Mouse (Mus musculus) liver, embryonic 13.5 days (tissue): ENCODE data around the gene Furin. TPM values are rescaled to one million over a fixed set of nuclear protein-coding genes. Genes with fewer than 3 reads are reported as not detected.

Source experiments
- ATAC-seq: fragments of 200-750 bp; cut with Nextera tagmentation; 2 replicates; pipeline ENCODE4 v1.8.0; 2017; ENCODE audit warnings: low read depth, mild to moderate bottlenecking, moderate number of reproducible peaks, moderate library complexity
- DNase-seq: peaks from one replicate; pipeline ENCODE4 v3.0.0; 2022
- H3K27ac ChIP-seq: fragments of 300-500 bp; sonication (generic); 2 replicates; pipeline ENCODE4 v1.5.1; 2015; ENCODE audit warnings: moderate library complexity, mild to moderate bottlenecking, inconsistent platforms
- H3K27me3 ChIP-seq: fragments of 300-500 bp; sonication (generic); 2 replicates; pipeline ENCODE4 v1.6.1; 2015; ENCODE audit warnings: mild to moderate bottlenecking, inconsistent platforms
- H3K36me3 ChIP-seq: fragments of 300-500 bp; sonication (generic); 2 replicates; pipeline ENCODE4 v1.6.1; 2015; ENCODE audit warnings: mild to moderate bottlenecking, inconsistent platforms
- H3K4me1 ChIP-seq: fragments of 300-500 bp; sonication (generic); replicated peaks from 2 replicates; pipeline ENCODE4 v1.6.1; 2015; ENCODE audit warnings: inconsistent platforms
- H3K4me2 ChIP-seq: fragments of 300-500 bp; sonication (generic); 2 replicates; pipeline ENCODE4 v1.6.1; 2015; ENCODE audit warnings: inconsistent platforms, mild to moderate bottlenecking, moderate library complexity
- H3K4me3 ChIP-seq: fragments of 300-500 bp; sonication (generic); replicated peaks from 2 replicates; pipeline ENCODE4 v1.5.1; 2015; ENCODE audit warnings: mild to moderate bottlenecking, inconsistent platforms
- H3K9ac ChIP-seq: fragments of 300-500 bp; sonication (generic); 2 replicates; pipeline ENCODE4 v1.6.1; 2015; ENCODE audit warnings: mild to moderate bottlenecking, inconsistent platforms
- H3K9me3 ChIP-seq: fragments of 300-500 bp; sonication (generic); replicated peaks from 2 replicates; pipeline ENCODE4 v1.6.1; 2016; ENCODE audit warnings: inconsistent platforms
- WGBS: fragments of 180-500 bp; shearing (Covaris S2); methylation state at CpG from one replicate; pipeline ENCODE4 v1.1.7; 2015; ENCODE audit not compliant: insufficient replicate concordance; 5-methylcytosine and 5-hydroxymethylcytosine counted together
- polyA plus RNA-seq: library from polyadenylated mRNA; unstranded; fragments of >200 nt; fragmentation: Nextera tagmentation; extraction: Ambion mirVana; gene quantifications from 2 replicates; pipeline ENCODE4 v1.2.1, GENCODE M21; 2015

The Furin gene
- polyA plus RNA-seq, 1 experiment from 2014 or later, result 3.8 TPM

GRCm38 (mm10) chr7:80371041-80371751 lies 34.0 kb downstream of the Furin start, which contains the start of gene Man2a2:
Man2a2 (minus strand) TSS chr7:80371375.
- H3K4me1 ChIP-seq, result peaks cover 39% of the 10 kb centered on the region
- no peaks in the 10 kb centered on the region for H3K9me3 ChIP-seq
- H3K4me3 ChIP-seq, result peak within 1 kb of the TSS; percentile 73
- H3K27ac ChIP-seq, result peak within 1 kb of the TSS; percentile 19
- peaks cover 39% of the 10 kb centered on the region for H3K27me3 ChIP-seq
- peak; percentile 42 for DNase-seq
- WGBS, result under 1% methylated on average over 85 of the region's 86 CpGs
- peak; percentile 62 for ATAC-seq
- H3K9ac ChIP-seq, result peak within 1 kb of the TSS; percentile 76
- peak within 1 kb of the TSS; percentile 94 for H3K4me2 ChIP-seq
- H3K36me3 ChIP-seq, result peaks cover 14% of the 10 kb centered on the region

DNA sequence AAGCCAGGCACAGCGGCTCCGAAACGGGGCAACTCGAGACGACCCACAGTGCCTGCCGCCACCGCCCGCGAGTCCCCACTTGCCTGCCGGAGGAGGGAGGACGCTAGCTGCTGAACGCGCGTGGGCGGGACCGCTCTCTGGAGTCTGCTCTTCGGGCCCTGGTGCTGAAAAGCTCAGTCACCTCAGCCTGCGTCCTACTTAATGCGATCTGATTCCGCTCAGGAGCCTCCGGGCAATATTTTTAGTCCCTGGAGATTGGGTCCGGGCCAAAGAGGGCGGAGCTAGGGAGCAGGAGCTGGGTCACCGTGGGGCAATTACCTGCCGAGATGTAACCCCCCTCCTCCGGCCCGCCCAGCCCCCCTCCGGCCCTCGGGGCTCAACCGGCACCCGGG lies 34.6 kb downstream of the Furin start:
- Histone ChIP-seq H3K4me2 (peak overlapping the region; percentile 94), H3K9me3 (no peaks in the 10 kb centered on the region), H3K9ac (peak overlapping the region; percentile 76), H3K27me3 (peaks cover 39% of the 10 kb centered on the region), H3K36me3 (peaks cover 14% of the 10 kb centered on the region), H3K4me1 (peaks cover 39% of the 10 kb centered on the region), H3K27ac (peak overlapping the region; percentile 19), H3K4me3 (peak overlapping the region; percentile 73)
- DNase-seq, result peak; percentile 43
- WGBS, result 1% methylated on average over 27 of the region's 31 CpGs
- peak; percentile 42 for ATAC-seq

- peak overlapping the region; percentile 94 for H3K4me2 ChIP-seq
- H3K27ac ChIP-seq, result peak overlapping the region; percentile 19; the same call in 1 of the 2 replicates
- H3K27me3 ChIP-seq, result peaks cover 39% of the 10 kb centered on the region
- H3K4me3 ChIP-seq, result peak overlapping the region; percentile 73
- no peak for DNase-seq
- peaks cover 14% of the 10 kb centered on the region for H3K36me3 ChIP-seq
- H3K4me1 ChIP-seq, result peaks cover 34% of the 10 kb centered on the region
- H3K9me3 ChIP-seq, result no peaks in the 10 kb centered on the region
- ATAC-seq, result no peak
- WGBS, result 41% methylated on average over 4 of the region's 4 CpGs
- H3K9ac ChIP-seq, result peak overlapping the region; percentile 76
Observed at GRCm38 (mm10) chr7:80369967-80370431, 35.2 kb downstream of the Furin start.

DNA sequence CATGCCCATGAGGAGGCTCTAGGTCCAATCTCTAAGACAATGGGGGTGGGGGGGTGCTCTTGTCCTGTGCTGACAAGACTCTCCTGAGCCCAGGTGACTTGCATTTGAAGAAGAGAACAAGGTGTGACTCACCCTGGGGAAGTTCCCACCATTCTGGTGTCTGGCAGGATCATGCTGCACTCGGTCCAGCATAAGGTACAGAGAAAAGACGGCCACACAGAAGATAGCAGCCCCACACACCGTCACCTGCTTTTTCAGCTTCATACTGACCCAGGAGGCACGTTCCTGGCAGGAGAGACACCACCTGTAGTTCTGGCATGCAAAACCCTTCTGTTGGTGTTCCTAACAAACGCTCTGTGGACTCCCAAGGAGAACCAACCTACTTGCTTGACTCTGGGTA lies 35.8 kb downstream of the Furin start:
- peaks cover 39% of the 10 kb centered on the region for H3K27me3 ChIP-seq
- H3K9me3 ChIP-seq, result no peaks in the 10 kb centered on the region
- peak overlapping the region; percentile 94 for H3K4me2 ChIP-seq
- peak overlapping the region; percentile 20; the same call in 1 of the 2 replicates for H3K27ac ChIP-seq
- no peak overlapping the region for H3K4me3 ChIP-seq
- peaks cover 14% of the 10 kb centered on the region for H3K36me3 ChIP-seq
- no peak overlapping the region for H3K9ac ChIP-seq
- 61% methylated on average over 5 of the region's 5 CpGs for WGBS
- peaks cover 33% of the 10 kb centered on the region for H3K4me1 ChIP-seq
- DNase-seq (no peak), ATAC-seq (no peak)

GRCm38 (mm10) chr7:80368635-80369421 lies 36.4 kb downstream of the Furin start:
- H3K4me1 ChIP-seq, result peaks cover 33% of the 10 kb centered on the region
- H3K9ac ChIP-seq, result no peak overlapping the region
- no peaks in the 10 kb centered on the region for H3K9me3 ChIP-seq
- no peak overlapping the region for H3K4me3 ChIP-seq
- peaks cover 39% of the 10 kb centered on the region for H3K27me3 ChIP-seq
- WGBS, result 64% methylated on average over 20 of the region's 20 CpGs
- peak overlapping the region; percentile 94 for H3K4me2 ChIP-seq
- ATAC-seq, result no peak
- H3K27ac ChIP-seq, result 0 out of 2 replicates have a peak overlapping the region, but pooled peaks have one; percentile 20
- DNase-seq, result no peak
- H3K36me3 ChIP-seq, result peaks cover 20% of the 10 kb centered on the region

DNA sequence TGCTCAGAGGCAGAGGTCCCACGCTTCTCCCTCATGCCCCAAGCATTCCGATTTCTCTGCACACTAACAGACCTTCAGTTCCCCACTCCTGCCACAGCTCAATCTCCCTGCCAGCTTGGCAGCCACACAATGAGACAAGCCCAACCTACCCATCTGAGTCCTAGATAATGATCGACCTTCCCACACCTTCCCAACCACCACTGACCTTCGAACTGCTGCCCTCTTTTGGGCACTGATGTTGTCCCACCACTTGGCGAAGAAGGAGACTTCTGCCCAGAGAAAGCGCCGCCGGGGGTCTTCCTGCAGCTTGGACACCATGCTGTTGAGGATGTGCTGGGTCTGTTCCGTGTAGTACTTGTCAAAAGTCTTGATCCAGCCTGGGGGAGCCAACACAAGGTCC lies 37.2 kb downstream of the Furin start:
- Histone ChIP-seq H3K36me3 (peaks cover 28% of the 10 kb centered on the region), H3K9me3 (no peaks in the 10 kb centered on the region), H3K9ac (no peak overlapping the region), H3K4me1 (peaks cover 33% of the 10 kb centered on the region), H3K4me3 (no peak overlapping the region), H3K4me2 (no peak overlapping the region), H3K27ac (no peak overlapping the region), H3K27me3 (peaks cover 39% of the 10 kb centered on the region)
- DNase-seq (no peak), ATAC-seq (no peak)
- 73% methylated on average over 9 of the region's 9 CpGs for WGBS

DNA sequence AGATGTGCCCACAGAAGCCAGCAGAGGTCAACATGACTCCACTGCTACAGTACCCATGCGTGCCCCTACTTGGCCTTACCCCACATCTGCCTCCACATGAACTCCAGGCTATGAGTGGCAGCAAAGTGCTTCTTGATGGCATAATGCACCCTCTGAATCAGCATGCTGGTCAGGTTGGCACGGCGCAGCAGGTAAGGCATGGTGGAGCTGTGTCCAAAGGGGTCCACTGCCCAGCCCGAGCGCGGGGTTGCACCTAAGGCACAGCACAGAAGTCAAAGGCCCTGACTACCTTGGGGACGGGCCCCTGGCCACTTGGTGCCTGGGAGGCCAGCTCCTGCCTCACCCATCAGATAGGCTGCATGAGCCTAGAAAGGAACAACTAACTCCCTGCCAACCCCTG lies 38.0 kb downstream of the Furin start:
- Histone ChIP-seq H3K27me3 (peaks cover 32% of the 10 kb centered on the region), H3K4me2 (no peak overlapping the region), H3K4me1 (peaks cover 32% of the 10 kb centered on the region), H3K27ac (no peak overlapping the region), H3K9me3 (no peaks in the 10 kb centered on the region), H3K9ac (no peak overlapping the region), H3K4me3 (no peak overlapping the region), H3K36me3 (peaks cover 34% of the 10 kb centered on the region)
- WGBS, result 91% methylated on average over 7 of the region's 7 CpGs
- DNase-seq, result no peak
- no peak for ATAC-seq

DNA sequence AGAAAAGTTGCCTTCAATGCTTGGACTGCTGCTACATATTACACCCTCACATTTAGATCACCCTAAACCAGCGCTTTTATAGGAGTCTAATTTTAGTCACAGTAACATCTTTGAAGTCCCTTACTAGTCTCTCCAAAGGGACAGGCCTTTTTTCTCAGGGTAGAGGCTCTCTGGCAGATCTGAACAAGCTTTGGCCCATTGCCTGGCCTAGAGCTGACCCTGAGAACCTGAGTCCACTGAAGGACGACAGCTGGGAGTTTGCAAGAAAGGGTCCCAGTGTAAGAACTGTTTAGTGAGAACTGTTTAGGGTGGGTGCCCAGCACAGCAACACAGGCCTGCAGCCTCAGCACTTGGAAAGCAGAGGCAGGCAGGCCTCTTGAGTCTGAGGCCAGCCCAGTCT lies 39.5 kb downstream of the Furin start:
- no peak overlapping the region for H3K4me3 ChIP-seq
- H3K4me1 ChIP-seq, result peaks cover 20% of the 10 kb centered on the region
- no peak overlapping the region for H3K9ac ChIP-seq
- WGBS, result 52% methylated on average over 2 of the region's 2 CpGs
- H3K36me3 ChIP-seq, result peaks cover 42% of the 10 kb centered on the region
- no peaks in the 10 kb centered on the region for H3K9me3 ChIP-seq
- ATAC-seq, result no peak
- no peak overlapping the region for H3K4me2 ChIP-seq
- peaks cover 17% of the 10 kb centered on the region for H3K27me3 ChIP-seq
- H3K27ac ChIP-seq, result no peak overlapping the region
- no peak for DNase-seq

DNA sequence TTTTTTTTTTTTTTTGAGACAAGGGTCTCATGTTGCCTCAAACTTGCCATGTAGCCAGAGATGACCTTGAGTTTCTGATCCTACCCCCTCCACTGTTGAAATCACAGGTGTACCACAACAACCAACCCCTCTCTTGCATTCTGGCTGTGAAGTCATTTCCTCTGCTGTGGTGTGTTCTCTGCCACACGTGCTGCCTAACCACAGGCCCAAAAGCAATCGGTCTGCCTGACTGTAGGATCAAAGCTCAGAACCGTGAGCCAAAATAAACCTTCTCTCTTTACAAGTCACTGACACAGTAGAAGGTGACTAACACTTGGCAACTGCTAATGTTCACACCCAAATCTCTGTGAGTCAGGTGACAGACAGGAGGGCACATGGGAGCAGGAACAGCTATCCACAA lies 44.8 kb downstream of the Furin start:
- Histone ChIP-seq H3K4me1 (no peaks in the 10 kb centered on the region), H3K4me3 (no peak overlapping the region), H3K9ac (no peak overlapping the region), H3K9me3 (no peaks in the 10 kb centered on the region), H3K27me3 (no peaks in the 10 kb centered on the region), H3K36me3 (peaks cover 57% of the 10 kb centered on the region), H3K4me2 (no peak overlapping the region), H3K27ac (no peak overlapping the region)
- DNase-seq (no peak), ATAC-seq (no peak)
- WGBS, result 49% methylated on average over 3 of the region's 3 CpGs

DNA sequence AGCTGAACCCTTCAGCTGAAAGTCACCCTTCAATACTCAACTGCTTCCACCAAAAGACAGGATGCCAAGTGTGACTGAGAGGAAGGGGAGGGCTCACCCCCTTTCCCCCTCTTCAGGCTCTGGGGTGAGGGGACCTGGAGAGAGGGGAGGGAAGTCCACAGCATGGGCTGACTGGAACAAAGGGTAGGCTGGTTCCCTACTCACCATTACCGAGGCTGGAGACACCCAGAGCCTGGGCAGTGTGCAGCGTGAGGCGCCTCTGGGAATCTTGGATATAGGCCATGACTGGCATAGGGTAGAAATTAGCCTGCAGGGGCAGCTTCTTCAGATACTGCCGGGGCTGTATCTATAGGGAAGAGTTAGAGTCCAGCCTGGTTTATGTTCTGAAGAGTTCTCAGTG lies 47.2 kb downstream of the Furin start:
- Histone ChIP-seq H3K27me3 (no peaks in the 10 kb centered on the region), H3K9me3 (no peaks in the 10 kb centered on the region), H3K4me3 (no peak overlapping the region), H3K36me3 (peaks cover 46% of the 10 kb centered on the region), H3K4me1 (no peaks in the 10 kb centered on the region), H3K27ac (no peak overlapping the region), H3K4me2 (no peak overlapping the region), H3K9ac (no peak overlapping the region)
- no peak for DNase-seq
- no peak for ATAC-seq
- 75% methylated on average over 4 of the region's 4 CpGs for WGBS

DNA sequence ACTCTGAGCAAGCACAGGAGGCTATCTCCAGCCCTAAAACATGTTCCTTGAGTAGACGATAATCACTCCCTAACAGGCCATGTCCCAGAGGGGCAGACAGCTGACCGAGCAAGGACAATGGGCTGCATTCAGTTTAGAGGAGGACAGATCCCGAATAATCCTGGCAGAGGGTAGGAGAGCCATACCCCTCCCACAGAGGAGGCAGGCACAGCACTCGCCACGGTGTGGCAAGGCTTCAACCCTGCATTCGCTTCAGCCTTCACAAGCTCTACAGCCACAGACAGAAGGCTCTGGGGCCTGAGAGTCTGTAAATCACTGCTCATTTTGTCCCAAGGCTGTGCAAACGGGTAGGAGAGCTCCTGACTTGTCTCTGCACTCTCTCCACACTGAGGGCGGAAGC lies 48.1 kb downstream of the Furin start:
- Histone ChIP-seq H3K27me3 (no peaks in the 10 kb centered on the region), H3K9me3 (no peaks in the 10 kb centered on the region), H3K9ac (no peak overlapping the region), H3K4me1 (no peaks in the 10 kb centered on the region), H3K27ac (no peak overlapping the region), H3K4me3 (no peak overlapping the region), H3K4me2 (no peak overlapping the region), H3K36me3 (peaks cover 43% of the 10 kb centered on the region)
- 74% methylated on average over 8 of the region's 8 CpGs for WGBS
- ATAC-seq (no peak), DNase-seq (no peak)
